Comparison of ENCODE assay signal across 8 mouse cellular contexts in the genomic region with DNA sequence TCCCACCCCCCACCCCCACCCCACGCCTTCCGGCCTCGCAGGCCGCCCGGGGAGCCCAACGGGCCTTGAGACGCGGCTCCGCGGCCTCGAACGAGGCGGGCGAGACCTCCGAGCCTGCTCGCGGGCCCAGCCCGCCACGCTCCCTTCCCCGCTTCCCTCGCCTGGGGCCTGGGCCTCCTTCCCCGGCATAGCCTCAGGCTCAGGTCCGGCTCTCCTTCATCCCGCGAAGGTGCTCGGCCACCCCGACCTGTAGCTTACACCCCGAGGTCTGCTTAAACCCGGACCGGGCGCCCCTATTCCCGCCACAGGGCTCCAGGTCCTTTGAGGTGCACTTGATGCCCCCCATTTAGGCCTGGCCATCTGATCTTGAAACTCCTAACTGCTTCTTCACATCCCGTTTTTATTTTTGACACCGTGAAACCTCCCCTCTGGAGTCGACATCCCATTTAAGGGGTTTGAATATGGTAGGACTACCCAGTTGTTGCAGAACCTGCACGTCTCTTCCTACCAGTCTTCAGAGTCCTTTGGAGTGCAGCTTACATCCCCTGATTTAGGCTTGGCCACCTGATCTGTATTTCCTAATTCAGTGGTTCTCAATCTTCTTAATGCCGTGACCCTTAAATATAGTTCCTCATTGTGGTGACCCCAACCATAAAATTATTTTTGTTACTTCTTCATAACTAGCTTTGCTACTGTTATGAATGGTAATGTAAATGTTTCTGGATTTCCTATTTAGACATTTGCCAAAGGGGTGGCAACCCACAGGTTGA. TPM values are rescaled to one million over a fixed set of nuclear protein-coding genes. Genes with fewer than 3 reads are reported as not detected.
DNase-seq lines count a peak whose midpoint lies in the region; ATAC-seq and TF ChIP-seq lines count a peak whose summit lies in the region.

No protein-coding gene starts in this region.

- H3K9me3 ChIP-seq in kidney, embryonic 14.5 days (ENCODE audit: control insufficient read depth, low read length) = no peaks in the 10 kb centered on the region
- H3K9me3 ChIP-seq in forebrain, embryonic 10.5 days = no peaks in the 10 kb centered on the region
- H3K9me3 ChIP-seq in kidney, postnatal 0 days (replicated peaks; ENCODE audit: low read length) = no peaks in the 10 kb centered on the region
- no peaks in the 10 kb centered on the region for H3K9me3 ChIP-seq in midbrain, embryonic 13.5 days

- peak overlapping the region; percentile 95 for H3K4me3 ChIP-seq in kidney, embryonic 14.5 days (ENCODE audit: low read length)
- peak overlapping the region; percentile 84 for H3K4me3 ChIP-seq in forebrain, embryonic 10.5 days
- H3K4me3 ChIP-seq in kidney, postnatal 0 days (replicated peaks; ENCODE audit: low read depth, low read length) = peak overlapping the region; percentile 89
- peak overlapping the region; percentile 99 for H3K4me3 ChIP-seq in midbrain, embryonic 13.5 days (replicated peaks)

- peak; percentile 30 for ATAC-seq in kidney, embryonic 14.5 days (ENCODE audit: low FRiP score, low TSS enrichment)
- ATAC-seq in kidney, postnatal 0 days (replicated peaks; ENCODE audit: low FRiP score, low read depth) = no peak
- peak; percentile 37 for ATAC-seq in midbrain, embryonic 13.5 days

- DNase-seq in kidney, postnatal 4 days = no peak
- DNase-seq in adipocyte (ENCODE audit: low spot score) = peak; percentile 30
- DNase-seq in forebrain, embryonic 10.5 days (ENCODE audit: extremely low spot score, low spot score) = no peak
- peak; percentile 21 for DNase-seq in kidney, postnatal 0 days (ENCODE audit: low spot score)
- no peak for DNase-seq in layer of hippocampus, adult 18-20 months (ENCODE audit: low spot score in 2 of 2)
- DNase-seq in frontal cortex, postnatal 14 days (ENCODE audit: low spot score in 2 of 2) = no peak

- TF ChIP-seq CTCF in kidney, postnatal 0 days (IDR thresholded peaks at IDR 0.05; ENCODE audit: low read depth) = no peak

- no peaks in the 10 kb centered on the region for H3K27me3 ChIP-seq in kidney, embryonic 14.5 days (ENCODE audit: control insufficient read depth, insufficient read depth, low read length)
- H3K27me3 ChIP-seq in forebrain, embryonic 10.5 days (ENCODE audit: poor library complexity, severe bottlenecking) = no peaks in the 10 kb centered on the region
- H3K27me3 ChIP-seq in kidney, postnatal 0 days (ENCODE audit: insufficient read depth, low read length) = no peaks in the 10 kb centered on the region
- H3K27me3 ChIP-seq in midbrain, embryonic 13.5 days = no peaks in the 10 kb centered on the region

- peak overlapping the region; percentile 98 for H3K9ac ChIP-seq in kidney, embryonic 14.5 days (ENCODE audit: low read depth, low read length)
- peak overlapping the region; percentile 94 for H3K9ac ChIP-seq in kidney, postnatal 0 days (ENCODE audit: low read depth, low read length)
- peak overlapping the region; percentile 99 for H3K9ac ChIP-seq in midbrain, embryonic 13.5 days (replicated peaks)

- 1% methylated on average over 30 of the region's 37 CpGs for WGBS in kidney, embryonic 14.5 days
- whole genome bisulfite sequencing in forebrain, embryonic 10.5 days = 2% methylated on average over 37 of the region's 37 CpGs
- WGBS in kidney, postnatal 0 days = 2% methylated on average over 36 of the region's 37 CpGs
- WGBS in midbrain, embryonic 13.5 days = 2% methylated on average over 35 of the region's 37 CpGs

- H3K4me1 ChIP-seq in kidney, embryonic 14.5 days (ENCODE audit: control insufficient read depth, insufficient read depth, low read length) = peaks cover 9% of the 10 kb centered on the region
- H3K4me1 ChIP-seq in forebrain, embryonic 10.5 days = peaks cover 38% of the 10 kb centered on the region
- H3K4me1 ChIP-seq in kidney, postnatal 0 days (replicated peaks; ENCODE audit: insufficient read depth, low read length) = peaks cover 8% of the 10 kb centered on the region; the same call in 1 of the 2 replicates
- peaks cover 46% of the 10 kb centered on the region for H3K4me1 ChIP-seq in midbrain, embryonic 13.5 days (replicated peaks)

- peak overlapping the region; percentile 78 for H3K4me2 ChIP-seq in kidney, embryonic 14.5 days (replicated peaks; ENCODE audit: low read depth, low read length)
- H3K4me2 ChIP-seq in kidney, postnatal 0 days (ENCODE audit: low read length) = peak overlapping the region; percentile 86
- H3K4me2 ChIP-seq in midbrain, embryonic 13.5 days (replicated peaks) = peak overlapping the region; percentile 75

- peaks cover 22% of the 10 kb centered on the region for H3K36me3 ChIP-seq in kidney, embryonic 14.5 days (ENCODE audit: control insufficient read depth, insufficient read depth, low read length)
- peaks cover 44% of the 10 kb centered on the region for H3K36me3 ChIP-seq in forebrain, embryonic 10.5 days (replicated peaks)
- H3K36me3 ChIP-seq in kidney, postnatal 0 days (ENCODE audit: insufficient read depth, low read length) = peaks cover 8% of the 10 kb centered on the region
- H3K36me3 ChIP-seq in midbrain, embryonic 13.5 days = peaks cover 16% of the 10 kb centered on the region

- peak overlapping the region; percentile 49; the same call in 1 of the 2 replicates for H3K27ac ChIP-seq in kidney, embryonic 14.5 days (ENCODE audit: low read depth, low read length)
- H3K27ac ChIP-seq in forebrain, embryonic 10.5 days = peak overlapping the region; percentile 98
- H3K27ac ChIP-seq in kidney, postnatal 0 days = peak overlapping the region; percentile 87
- peak overlapping the region; percentile 85 for H3K27ac ChIP-seq in midbrain, embryonic 13.5 days

RNA-seq across cellular contexts. Expression of a gene that starts 0.7 kb away (rescaled TPM):
- 80.7 and 107 TPM in 2 replicates for polyA plus RNA-seq in kidney, embryonic 14.5 days (2014; fragmentation: Nextera tagmentation; extraction: Ambion mirVana)
- polyA plus RNA-seq in forebrain, embryonic 10.5 days (2016; fragmentation: Nextera tagmentation; extraction: Ambion mirVana) = 144 and 147 TPM in 2 replicates
- polyA plus RNA-seq in kidney, postnatal 0 days (2015; fragmentation: Nextera tagmentation; extraction: Ambion mirVana) = 57.4 and 58.8 TPM in 2 replicates
- polyA plus RNA-seq in midbrain, embryonic 13.5 days (2015; fragmentation: Nextera tagmentation; extraction: Ambion mirVana) = 108 and 109 TPM in 2 replicates
- total RNA-seq in layer of hippocampus, adult 18-20 months (2021) = 10 to 100 TPM; 87.2 to 89.0 TPM

RNA-seq across cellular contexts. Expression of a gene that starts 43.7 kb away (rescaled TPM):
- 447 and 572 TPM in 2 replicates for polyA plus RNA-seq in kidney, embryonic 14.5 days (2014; fragmentation: Nextera tagmentation; extraction: Ambion mirVana)
- 366 and 374 TPM in 2 replicates for polyA plus RNA-seq in forebrain, embryonic 10.5 days (2016; fragmentation: Nextera tagmentation; extraction: Ambion mirVana)
- 683 and 742 TPM in 2 replicates for polyA plus RNA-seq in kidney, postnatal 0 days (2015; fragmentation: Nextera tagmentation; extraction: Ambion mirVana)
- 465 and 479 TPM in 2 replicates for polyA plus RNA-seq in midbrain, embryonic 13.5 days (2015; fragmentation: Nextera tagmentation; extraction: Ambion mirVana)
- total RNA-seq in layer of hippocampus, adult 18-20 months (2021) = 100 to 1,000 TPM; 213 to 228 TPM

RNA-seq across cellular contexts. Expression of a gene that starts 44.0 kb away (rescaled TPM):
- 17.6 and 23.6 TPM in 2 replicates for polyA plus RNA-seq in kidney, embryonic 14.5 days (2014; fragmentation: Nextera tagmentation; extraction: Ambion mirVana)
- 11.1 and 12.2 TPM in 2 replicates for polyA plus RNA-seq in forebrain, embryonic 10.5 days (2016; fragmentation: Nextera tagmentation; extraction: Ambion mirVana)
- polyA plus RNA-seq in kidney, postnatal 0 days (2015; fragmentation: Nextera tagmentation; extraction: Ambion mirVana) = 24.4 and 27.4 TPM in 2 replicates
- polyA plus RNA-seq in midbrain, embryonic 13.5 days (2015; fragmentation: Nextera tagmentation; extraction: Ambion mirVana) = 15.5 and 18.2 TPM in 2 replicates
- 10 to 100 TPM in 1 of 2 experiments, 1 to 10 TPM in 1; 9.6 to 10.2 TPM for total RNA-seq in layer of hippocampus, adult 18-20 months (2021)

RNA-seq across cellular contexts. Expression of a gene that starts 45.9 kb away (rescaled TPM):
- polyA plus RNA-seq in kidney, embryonic 14.5 days (2014; fragmentation: Nextera tagmentation; extraction: Ambion mirVana) = 1.2 and 1.3 TPM in 2 replicates
- 0.53 and 0.81 TPM in 2 replicates for polyA plus RNA-seq in forebrain, embryonic 10.5 days (2016; fragmentation: Nextera tagmentation; extraction: Ambion mirVana)
- polyA plus RNA-seq in kidney, postnatal 0 days (2015; fragmentation: Nextera tagmentation; extraction: Ambion mirVana) = 0.78 and 1.0 TPM in 2 replicates
- polyA plus RNA-seq in midbrain, embryonic 13.5 days (2015; fragmentation: Nextera tagmentation; extraction: Ambion mirVana) = 1.8 and 2.0 TPM in 2 replicates
- total RNA-seq in layer of hippocampus, adult 18-20 months (2021) = 1 to 10 TPM; 1.1 to 1.3 TPM

RNA-seq across cellular contexts. Expression of a gene that starts 47.1 kb away (rescaled TPM):
- polyA plus RNA-seq in kidney, embryonic 14.5 days (2014; fragmentation: Nextera tagmentation; extraction: Ambion mirVana) = 45.9 and 63.2 TPM in 2 replicates
- polyA plus RNA-seq in forebrain, embryonic 10.5 days (2016; fragmentation: Nextera tagmentation; extraction: Ambion mirVana) = 61.8 and 62.3 TPM in 2 replicates
- polyA plus RNA-seq in kidney, postnatal 0 days (2015; fragmentation: Nextera tagmentation; extraction: Ambion mirVana) = 45.4 and 46.8 TPM in 2 replicates
- 40.9 and 43.4 TPM in 2 replicates for polyA plus RNA-seq in midbrain, embryonic 13.5 days (2015; fragmentation: Nextera tagmentation; extraction: Ambion mirVana)
- 10 to 100 TPM; 60.1 to 61.6 TPM for total RNA-seq in layer of hippocampus, adult 18-20 months (2021)

Comparison
In these comparisons a context has a peak if more than half of its experiments do, and no peak if none do; other contexts are left out.
1. DNase-seq: peak in adipocyte (single experiment) and kidney, postnatal 0 days (single experiment); none in kidney, postnatal 4 days (0 of 2), forebrain, embryonic 10.5 days (single experiment), layer of hippocampus, adult 18-20 months (0 of 2) and frontal cortex, postnatal 14 days (0 of 2).
2. Peak in every context shown above with its lines, with median percentiles within 50 percentile points of each other: H3K27ac ChIP-seq, H3K4me2 ChIP-seq, H3K4me3 ChIP-seq and H3K9ac ChIP-seq.